In the genomic region with DNA sequence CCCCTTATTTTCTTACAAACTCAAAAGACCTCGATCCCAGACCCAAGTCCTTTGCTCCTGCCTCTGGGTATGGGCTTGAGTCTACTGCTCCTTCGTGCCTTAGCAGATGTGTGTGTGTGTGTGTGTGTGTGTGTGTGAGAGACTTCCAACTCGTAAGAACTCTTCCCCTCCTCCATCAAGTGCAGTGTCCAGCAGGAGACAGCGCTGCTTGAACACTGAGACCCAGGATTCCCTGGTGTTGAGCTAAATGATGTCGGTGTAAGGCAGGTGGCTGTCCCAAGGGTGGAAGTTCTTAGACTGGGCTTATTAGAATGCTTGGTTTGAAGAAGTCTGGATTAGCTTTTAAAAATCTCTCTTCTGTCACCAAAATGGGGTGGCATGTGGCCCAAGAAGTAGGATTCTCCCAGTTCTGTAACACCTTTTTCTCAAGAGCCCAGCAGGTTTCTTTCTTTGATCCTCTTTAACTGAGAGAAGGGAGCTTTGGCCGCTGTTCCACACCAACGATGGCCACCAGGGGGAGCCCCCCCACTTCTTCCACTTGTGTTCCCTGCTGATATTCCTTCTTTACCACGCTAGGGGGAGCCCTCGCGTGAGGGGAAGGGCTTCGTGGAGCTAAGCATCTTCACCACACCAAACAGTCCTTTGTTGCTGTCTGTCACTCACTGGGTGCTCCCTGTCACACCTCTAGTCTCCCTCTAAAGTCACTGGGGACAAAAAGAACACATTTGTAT, we compare ENCODE assay signal across 8 mouse cellular contexts. TPM values are rescaled to one million over a fixed set of nuclear protein-coding genes. Genes with fewer than 3 reads are reported as not detected.
DNase-seq lines count a peak whose midpoint lies in the region; TF ChIP-seq lines count a peak whose summit lies in the region.

No protein-coding gene starts in this region.

- H3K36me3 ChIP-seq in CH12.LX (replicated peaks in 1 of 2; ENCODE audit: control insufficient read depth in 1 of 2, insufficient read depth in 1 of 2, low read length in 1 of 2), result peaks cover 0 to 3% of the 10 kb centered on the region in 2 experiments
- H3K36me3 ChIP-seq in forebrain, embryonic 10.5 days (replicated peaks), result no peaks in the 10 kb centered on the region

- no peak overlapping the region for H3K4me2 ChIP-seq in CH12.LX (ENCODE audit: insufficient read depth, low read depth, poor library complexity, severe bottlenecking)

- TF ChIP-seq CTCF in CH12.LX (conservative IDR thresholded peaks at IDR 0.05 in 1 of 2, IDR thresholded peaks at IDR 0.05 in 1 of 2; ENCODE audit: low read depth in 2 of 2, low read length in 2 of 2), result peak; percentile 97 to 100
- peak; percentile 98 for TF ChIP-seq CTCF in olfactory bulb, adult 2 months (IDR thresholded peaks at IDR 0.05; ENCODE audit: insufficient read depth, low read depth, low read length)

- peak; percentile 92 for TF ChIP-seq RAD21 in CH12.LX (IDR thresholded peaks at IDR 0.05; ENCODE audit: low read depth, low read length)

- H3K79me2 ChIP-seq in CH12.LX (replicated peaks; ENCODE audit: control insufficient read depth, extremely low read depth, insufficient read depth, poor library complexity, severe bottlenecking), result no peaks in the 10 kb centered on the region

- no peak for TF ChIP-seq POLR2A in CH12.LX (IDR thresholded peaks at IDR 0.05; ENCODE audit: low read depth, low read length)
- no peak for TF ChIP-seq POLR2A in olfactory bulb, adult 2 months (IDR thresholded peaks at IDR 0.05; ENCODE audit: insufficient read depth, low read depth, low read length)

- intact Hi-C loops in heart, postnatal 25 days (cut with DNase I), result loop anchor here (1.0 kb wide), 1 partner anchor 50 kb away; no protein-coding TSS in a partner anchor

- no peak overlapping the region for H3K27ac ChIP-seq in CH12.LX (ENCODE audit: insufficient read depth, low read depth)
- H3K27ac ChIP-seq in forebrain, embryonic 10.5 days, result peak overlapping the region; percentile 56
- no peak overlapping the region for H3K27ac ChIP-seq in olfactory bulb, adult 2 months (ENCODE audit: insufficient read depth, low read depth, low read length)

- dilution Hi-C loops in CH12.LX (cut with MboI; ENCODE audit: extremely low pct_ligation_motif_present, extremely low pct_unique_long_range_greater_than_20kb, low sequenced_read_pairs), result no loop called here

- 29% methylated on average over 11 of the region's 11 CpGs for WGBS in forebrain, embryonic 10.5 days
- 21% methylated on average over 11 of the region's 11 CpGs for WGBS in large intestine, adult 2 months
- 27% methylated on average over 11 of the region's 11 CpGs for WGBS in olfactory bulb, adult 2 months

- H3K4me1 ChIP-seq in CH12.LX (ENCODE audit: control insufficient read depth in 1 of 2, insufficient read depth in 2 of 2), result peaks cover 3 to 29% of the 10 kb centered on the region in 2 experiments; a peak in 3 of 4 replicates
- peaks cover 23% of the 10 kb centered on the region for H3K4me1 ChIP-seq in forebrain, embryonic 10.5 days
- H3K4me1 ChIP-seq in olfactory bulb, adult 2 months (ENCODE audit: control insufficient read depth, insufficient read depth, low read length), result no peaks in the 10 kb centered on the region

- H3K9ac ChIP-seq in CH12.LX (ENCODE audit: insufficient read depth, low read depth), result no peak overlapping the region

- H3K9me3 ChIP-seq in CH12.LX (replicated peaks; ENCODE audit: low read length), result no peaks in the 10 kb centered on the region
- H3K9me3 ChIP-seq in forebrain, embryonic 10.5 days, result no peaks in the 10 kb centered on the region

- H3K27me3 ChIP-seq in CH12.LX (replicated peaks), result peaks cover 1% of the 10 kb centered on the region
- no peaks in the 10 kb centered on the region for H3K27me3 ChIP-seq in forebrain, embryonic 10.5 days (ENCODE audit: poor library complexity, severe bottlenecking)

- peak; percentile 89 for DNase-seq in CH12.LX (ENCODE audit: extremely low read depth)
- peak; percentile 49 for DNase-seq in brain, embryonic 18.5 days (ENCODE audit: low read depth, low spot score)
- DNase-seq in forebrain, embryonic 10.5 days (ENCODE audit: extremely low spot score, low spot score), result peak; percentile 88
- peak; percentile 46 for DNase-seq in heart, postnatal 25 days (ENCODE audit: low spot score)
- peak; percentile 67 for DNase-seq in large intestine, adult 2 months (ENCODE audit: low read depth, low spot score)
- peak; percentile 72 for DNase-seq in lung, adult 18-20 months
- DNase-seq in testis, postnatal 14 days (ENCODE audit: low spot score), result peak; percentile 60

- H3K4me3 ChIP-seq in CH12.LX (replicated peaks in 1 of 3; ENCODE audit: low read depth in 2 of 3, low read length in 2 of 3, poor library complexity in 1 of 3), result no peak overlapping the region
- no peak overlapping the region for H3K4me3 ChIP-seq in forebrain, embryonic 10.5 days
- H3K4me3 ChIP-seq in olfactory bulb, adult 2 months (ENCODE audit: insufficient read depth, low read depth, low read length), result no peak overlapping the region

- in situ Hi-C loops in CH12.LX (cut with MboI; ENCODE audit: low pct_ligation_motif_present, low pct_unique_long_range_greater_than_20kb, low sequenced_read_pairs), result loop anchor here (5.0 kb wide), 1 partner anchor 50 kb away; no protein-coding TSS in a partner anchor

- no peak for TF ChIP-seq EP300 in CH12.LX (IDR thresholded peaks at IDR 0.05; ENCODE audit: low read length)

TF ChIP-seq in CH12.LX, 34 proteins besides CTCF, POLR2A, EP300 and RAD21:
- TF ChIP-seq UBTF (IDR thresholded peaks at IDR 0.05; ENCODE audit: low read depth, low read length) (no peak), NELFE (IDR thresholded peaks at IDR 0.05; ENCODE audit: low read depth, low read length) (peak; percentile 83; the same call in 1 of the 2 replicates), BHLHE40 (IDR thresholded peaks at IDR 0.05; ENCODE audit: low read depth, low read length) (no peak), MXI1 (IDR thresholded peaks at IDR 0.05; ENCODE audit: low read depth, low read length) (no peak), NRF1 (IDR thresholded peaks at IDR 0.05; ENCODE audit: low read depth, low read length) (no peak), ZC3H11A (IDR thresholded peaks at IDR 0.05; ENCODE audit: low read depth, low read length) (peak; percentile 73), MAFK (IDR thresholded peaks at IDR 0.05; ENCODE audit: insufficient replicate concordance, low read length) (no peak), TCF12 (IDR thresholded peaks at IDR 0.05; ENCODE audit: low read depth, low read length) (no peak), SMC3 (IDR thresholded peaks at IDR 0.05; ENCODE audit: low read depth, low read length) (peak; percentile 100)

RNA-seq across cellular contexts. Expression of a gene that starts 17.0 kb away (rescaled TPM):
- total RNA-seq in CH12.LX (2012; rRNA removed), result 0.38 and 1.4 TPM in 2 replicates
- total RNA-seq in CH12.LX (2014; rRNA removed), result 0.86 and 1.3 TPM in 2 replicates
- polyA plus RNA-seq in CH12.LX (2012; ENCODE audit: insufficient read length, low read depth), result 0.49 and 0.76 TPM in 2 replicates
- polyA plus RNA-seq in forebrain, embryonic 10.5 days (2016; fragmentation: Nextera tagmentation; extraction: Ambion mirVana), result 0.76 and 0.81 TPM in 2 replicates
- total RNA-seq in heart, postnatal 25 days (2021), result 1 to 10 TPM; 1.9 to 2.0 TPM
- 0.26 and 0.41 TPM in 2 replicates for polyA plus RNA-seq in large intestine, adult 2 months (2012; rRNA removed)
- polyA plus RNA-seq in olfactory bulb, adult 2 months (2012; ENCODE audit: insufficient read depth, insufficient read length, low replicate concordance, missing spikeins), result not detected in 2 replicates

RNA-seq across cellular contexts. Expression of a gene that starts 27.5 kb away (rescaled TPM):
- 80.0 and 86.5 TPM in 2 replicates for total RNA-seq in CH12.LX (2012; rRNA removed)
- 106 and 111 TPM in 2 replicates for total RNA-seq in CH12.LX (2014; rRNA removed)
- 111 and 113 TPM in 2 replicates for polyA plus RNA-seq in CH12.LX (2012; ENCODE audit: insufficient read length, low read depth)
- polyA plus RNA-seq in forebrain, embryonic 10.5 days (2016; fragmentation: Nextera tagmentation; extraction: Ambion mirVana), result 115 and 120 TPM in 2 replicates
- 100 to 1,000 TPM; 165 to 166 TPM for total RNA-seq in heart, postnatal 25 days (2021)
- polyA plus RNA-seq in large intestine, adult 2 months (2012; rRNA removed), result 222 and 279 TPM in 2 replicates
- polyA plus RNA-seq in olfactory bulb, adult 2 months (2012; ENCODE audit: insufficient read depth, insufficient read length, low replicate concordance, missing spikeins), result not detected in 2 replicates

RNA-seq across cellular contexts. Expression of a gene that starts 36.8 kb away (rescaled TPM):
- total RNA-seq in CH12.LX (2012; rRNA removed) (2.9 and 3.2 TPM in 2 replicates), CH12.LX (2014; rRNA removed) (11.7 and 15.2 TPM in 2 replicates)
- 12.7 and 15.5 TPM in 2 replicates for polyA plus RNA-seq in CH12.LX (2012; ENCODE audit: insufficient read length, low read depth)
- 0.05 and 0.06 TPM in 2 replicates for polyA plus RNA-seq in forebrain, embryonic 10.5 days (2016; fragmentation: Nextera tagmentation; extraction: Ambion mirVana)
- under 1 TPM in 1 of 2 experiments, not detected in 1; 0.25 TPM for total RNA-seq in heart, postnatal 25 days (2021)
- polyA plus RNA-seq in large intestine, adult 2 months (2012; rRNA removed), result 0.12 TPM in 1 of 2 replicates, not detected in the other
- not detected in 2 replicates for polyA plus RNA-seq in olfactory bulb, adult 2 months (2012; ENCODE audit: insufficient read depth, insufficient read length, low replicate concordance, missing spikeins)

RNA-seq across cellular contexts. Expression of a gene that starts 36.8 kb away (rescaled TPM):
- 9.5 and 9.6 TPM in 2 replicates for total RNA-seq in CH12.LX (2012; rRNA removed)
- total RNA-seq in CH12.LX (2014; rRNA removed), result 10.9 and 11.8 TPM in 2 replicates
- polyA plus RNA-seq in CH12.LX (2012; ENCODE audit: insufficient read length, low read depth), result 8.7 and 9.9 TPM in 2 replicates
- 21.2 and 21.9 TPM in 2 replicates for polyA plus RNA-seq in forebrain, embryonic 10.5 days (2016; fragmentation: Nextera tagmentation; extraction: Ambion mirVana)
- 1 to 10 TPM; 9.0 to 9.9 TPM for total RNA-seq in heart, postnatal 25 days (2021)
- 3.6 and 3.9 TPM in 2 replicates for polyA plus RNA-seq in large intestine, adult 2 months (2012; rRNA removed)
- not detected in 2 replicates for polyA plus RNA-seq in olfactory bulb, adult 2 months (2012; ENCODE audit: insufficient read depth, insufficient read length, low replicate concordance, missing spikeins)

RNA-seq across cellular contexts. Expression of a gene that starts 55.2 kb away (rescaled TPM):
- total RNA-seq in CH12.LX (2012; rRNA removed) (0.17 TPM in 1 of 2 replicates, not detected in the other), CH12.LX (2014; rRNA removed) (0.13 and 0.15 TPM in 2 replicates)
- polyA plus RNA-seq in CH12.LX (2012; ENCODE audit: insufficient read length, low read depth), result 0.27 and 0.33 TPM in 2 replicates
- polyA plus RNA-seq in forebrain, embryonic 10.5 days (2016; fragmentation: Nextera tagmentation; extraction: Ambion mirVana), result 0.06 TPM in 1 of 2 replicates, not detected in the other
- 1 to 10 TPM; 2.6 to 3.3 TPM for total RNA-seq in heart, postnatal 25 days (2021)
- not detected in 2 replicates for polyA plus RNA-seq in large intestine, adult 2 months (2012; rRNA removed)
- not detected in 2 replicates for polyA plus RNA-seq in olfactory bulb, adult 2 months (2012; ENCODE audit: insufficient read depth, insufficient read length, low replicate concordance, missing spikeins)

Comparison
In these comparisons a context has a peak if more than half of its experiments do, and no peak if none do; other contexts are left out.
1. RNA of a gene that starts 27.5 kb away (polyA plus RNA-seq): 222 to 279 TPM in large intestine, adult 2 months, 115 to 120 TPM in forebrain, embryonic 10.5 days and 111 to 113 TPM in CH12.LX; not detected in olfactory bulb, adult 2 months; every median in the first group is over 100 times any median in the second.
2. RNA of a gene that starts 36.8 kb away (polyA plus RNA-seq): 12.7 to 15.5 TPM in CH12.LX; 0.05 to 0.06 TPM in forebrain, embryonic 10.5 days, 0.12 TPM in large intestine, adult 2 months and not detected in olfactory bulb, adult 2 months; every median in the first group is over 10 times any median in the second.
3. Peak in every context shown above with its lines, with median percentiles within 50 percentile points of each other: DNase-seq.